Mouse (Mus musculus) forebrain, embryonic 10.5 days (tissue): Measurements from ENCODE around the gene Bnipl. TPM values are rescaled to one million over a fixed set of nuclear protein-coding genes. Genes with fewer than 3 reads are reported as not detected.
A peak's percentile ranks its signal among the peaks of the same experiment; 100 is the strongest.

Source experiments
- DNase-seq: peaks from one replicate; pipeline ENCODE4 v3.0.0-alpha.2; 2017; ENCODE audit warnings: low spot score; ENCODE audit errors: extremely low spot score
- H3K27ac ChIP-seq: fragments of 300-500 bp; sonication (generic); 2 replicates; pipeline ENCODE4 v1.5.1; 2016; ENCODE audit warnings: mild to moderate bottlenecking
- H3K27me3 ChIP-seq: fragments of 300-500 bp; sonication (generic); 2 replicates; pipeline ENCODE4 v1.6.1; 2016; ENCODE audit warnings: mild to moderate bottlenecking; ENCODE audit not compliant: poor library complexity, severe bottlenecking
- H3K36me3 ChIP-seq: fragments of 300-500 bp; sonication (generic); replicated peaks from 2 replicates; pipeline ENCODE4 v1.6.1; 2016; ENCODE audit warnings: mild to moderate bottlenecking, moderate library complexity
- H3K4me1 ChIP-seq: fragments of 300-500 bp; sonication (generic); 2 replicates; pipeline ENCODE4 v1.6.1; 2016
- H3K4me3 ChIP-seq: fragments of 300-500 bp; sonication (generic); 2 replicates; pipeline ENCODE4 v1.5.1; 2016; ENCODE audit warnings: mild to moderate bottlenecking, moderate library complexity
- H3K9me3 ChIP-seq: fragments of 300-500 bp; sonication (generic); 2 replicates; pipeline ENCODE4 v1.6.1; 2016; ENCODE audit warnings: mild to moderate bottlenecking, moderate library complexity
- WGBS: fragments of 180-500 bp; shearing (Covaris S2); methylation state at CpG from one replicate; pipeline ENCODE4 v1.1.7; 2016; 5-methylcytosine and 5-hydroxymethylcytosine counted together
- polyA plus RNA-seq: library from polyadenylated mRNA; unstranded; fragments of >200 nt; fragmentation: Nextera tagmentation; extraction: Ambion mirVana; gene quantifications from 2 replicates; pipeline ENCODE4 v1.2.1, GENCODE M21; 2016

Bnipl gene
- polyA plus RNA-seq, 1 experiment from 2014 or later, result 0.38 TPM

- Histone ChIP-seq H3K27me3 (no peaks in the 10 kb centered on the region), H3K27ac (no peak overlapping the region), H3K4me3 (no peak overlapping the region), H3K4me1 (peaks cover 26% of the 10 kb centered on the region), H3K36me3 (peaks cover 33% of the 10 kb centered on the region), H3K9me3 (no peaks in the 10 kb centered on the region)
- DNase-seq, result no peak
- WGBS, result 72% methylated on average over 5 of the region's 5 CpGs
Observed at GRCm38 (mm10) chr3:95286011-95286410, 35.0 kb upstream of the Bnipl start.

- 92% methylated on average over 5 of the region's 5 CpGs for WGBS
- no peaks in the 10 kb centered on the region for H3K9me3 ChIP-seq
- H3K36me3 ChIP-seq, result peaks cover 27% of the 10 kb centered on the region
- no peak for DNase-seq
- H3K27ac ChIP-seq, result no peak overlapping the region
- H3K4me1 ChIP-seq, result peaks cover 32% of the 10 kb centered on the region
- no peaks in the 10 kb centered on the region for H3K27me3 ChIP-seq
- H3K4me3 ChIP-seq, result no peak overlapping the region
Observed at GRCm38 (mm10) chr3:95285390-95285789, 34.4 kb upstream of the Bnipl start.

- no peak overlapping the region for H3K27ac ChIP-seq
- H3K36me3 ChIP-seq, result peaks cover 20% of the 10 kb centered on the region
- 92% methylated on average over 12 of the region's 12 CpGs for WGBS
- DNase-seq, result no peak
- H3K4me1 ChIP-seq, result peaks cover 33% of the 10 kb centered on the region
- H3K27me3 ChIP-seq, result no peaks in the 10 kb centered on the region
- no peaks in the 10 kb centered on the region for H3K9me3 ChIP-seq
- H3K4me3 ChIP-seq, result peak overlapping the region; percentile 71
Observed at GRCm38 (mm10) chr3:95284501-95285281, 33.7 kb upstream of the Bnipl start.

- Histone ChIP-seq H3K36me3 (peaks cover 16% of the 10 kb centered on the region), H3K4me3 (peak overlapping the region; percentile 71), H3K9me3 (no peaks in the 10 kb centered on the region), H3K27ac (peak overlapping the region; percentile 94), H3K27me3 (no peaks in the 10 kb centered on the region), H3K4me1 (peaks cover 33% of the 10 kb centered on the region)
- DNase-seq, result no peak
- WGBS, result 39% methylated on average over 1 of the region's 1 CpGs
Observed at GRCm38 (mm10) chr3:95284062-95284461, 33.1 kb upstream of the Bnipl start.

- DNase-seq, result no peak
- peak overlapping the region; percentile 94 for H3K27ac ChIP-seq
- H3K4me3 ChIP-seq, result peak overlapping the region; percentile 71
- peaks cover 13% of the 10 kb centered on the region for H3K36me3 ChIP-seq
- no peaks in the 10 kb centered on the region for H3K9me3 ChIP-seq
- H3K27me3 ChIP-seq, result no peaks in the 10 kb centered on the region
- 2% methylated on average over 7 of the region's 7 CpGs for WGBS
- H3K4me1 ChIP-seq, result peaks cover 33% of the 10 kb centered on the region
Observed at GRCm38 (mm10) chr3:95283589-95283941, 32.6 kb upstream of the Bnipl start.

- peak; percentile 82 for DNase-seq
- Histone ChIP-seq H3K36me3 (peaks cover 7% of the 10 kb centered on the region), H3K4me1 (peaks cover 33% of the 10 kb centered on the region), H3K27me3 (no peaks in the 10 kb centered on the region), H3K9me3 (no peaks in the 10 kb centered on the region), H3K4me3 (peak overlapping the region; percentile 71), H3K27ac (peak overlapping the region; percentile 94)
- WGBS, result under 1% methylated on average over 50 of the region's 51 CpGs
Observed at GRCm38 (mm10) chr3:95282865-95283588, 32.0 kb upstream of the Bnipl start.

GRCm38 (mm10) chr3:95282381-95282864 lies 31.4 kb upstream of the Bnipl start:
- Histone ChIP-seq H3K4me1 (peaks cover 33% of the 10 kb centered on the region), H3K27ac (peak overlapping the region; percentile 94), H3K4me3 (peak overlapping the region; percentile 71), H3K9me3 (no peaks in the 10 kb centered on the region), H3K36me3 (peaks cover 2% of the 10 kb centered on the region), H3K27me3 (no peaks in the 10 kb centered on the region)
- WGBS, result under 1% methylated on average over 11 of the region's 11 CpGs
- DNase-seq, result no peak

GRCm38 (mm10) chr3:95281216-95282126 lies 30.5 kb upstream of the Bnipl start, which contains the start of the genes Mindy1 and Prune1:
Mindy1 (plus strand) TSS chr3:95281345.
Prune1 (minus strand) TSS chr3:95282076.
- H3K36me3 ChIP-seq, result 0 out of 2 replicates have a peak, but pooled peaks cover 3% of the 10 kb centered on the region

GRCm38 (mm10) chr3:95280747-95281146 lies 29.8 kb upstream of the Bnipl start:
- WGBS, result 31% methylated on average over 8 of the region's 8 CpGs
- Histone ChIP-seq H3K27me3 (no peaks in the 10 kb centered on the region), H3K4me1 (peaks cover 33% of the 10 kb centered on the region), H3K36me3 (0 out of 2 replicates have a peak, but pooled peaks cover 3% of the 10 kb centered on the region), H3K27ac (peak overlapping the region; percentile 94), H3K9me3 (no peaks in the 10 kb centered on the region), H3K4me3 (peak overlapping the region; percentile 71)
- no peak for DNase-seq

More at GRCm38 (mm10) chr3:95281216-95282126, 30.5 kb upstream of the Bnipl start, which contains the start of the genes Mindy1 and Prune1:
- peaks cover 33% of the 10 kb centered on the region for H3K4me1 ChIP-seq
- no peaks in the 10 kb centered on the region for H3K9me3 ChIP-seq
- under 1% methylated on average over 53 of the region's 53 CpGs for WGBS
- peak within 1 kb of the TSS; percentile 94 for H3K27ac ChIP-seq
- peak; percentile 97 for DNase-seq
- H3K4me3 ChIP-seq, result peak within 1 kb of the TSS; percentile 71
- H3K27me3 ChIP-seq, result no peaks in the 10 kb centered on the region

- no peaks in the 10 kb centered on the region for H3K27me3 ChIP-seq
- DNase-seq, result no peak
- H3K36me3 ChIP-seq, result peaks cover 12% of the 10 kb centered on the region
- no peak overlapping the region for H3K27ac ChIP-seq
- no peak overlapping the region for H3K4me3 ChIP-seq
- H3K4me1 ChIP-seq, result peaks cover 12% of the 10 kb centered on the region
- no peaks in the 10 kb centered on the region for H3K9me3 ChIP-seq
- WGBS, result 100% methylated on average over 1 of the region's 1 CpGs
Observed at GRCm38 (mm10) chr3:95277149-95277551, 26.2 kb upstream of the Bnipl start.

GRCm38 (mm10) chr3:95276428-95276934 lies 25.5 kb upstream of the Bnipl start:
- H3K36me3 ChIP-seq, result peaks cover 12% of the 10 kb centered on the region
- no peak overlapping the region for H3K4me3 ChIP-seq
- H3K4me1 ChIP-seq, result peaks cover 7% of the 10 kb centered on the region
- WGBS, result 90% methylated on average over 5 of the region's 5 CpGs
- H3K27ac ChIP-seq, result no peak overlapping the region
- H3K9me3 ChIP-seq, result no peaks in the 10 kb centered on the region
- no peak for DNase-seq
- H3K27me3 ChIP-seq, result no peaks in the 10 kb centered on the region

- H3K9me3 ChIP-seq, result no peaks in the 10 kb centered on the region
- no peak overlapping the region for H3K27ac ChIP-seq
- H3K36me3 ChIP-seq, result peaks cover 12% of the 10 kb centered on the region
- H3K27me3 ChIP-seq, result no peaks in the 10 kb centered on the region
- 87% methylated on average over 6 of the region's 6 CpGs for WGBS
- no peak overlapping the region for H3K4me3 ChIP-seq
- H3K4me1 ChIP-seq, result no peaks in the 10 kb centered on the region
- no peak for DNase-seq
Observed at GRCm38 (mm10) chr3:95275161-95275560, 24.2 kb upstream of the Bnipl start.
